Mouse (Mus musculus) bone marrow, adult 2 months (tissue): ENCODE data around the gene Nek9.

Source experiments
- CTCF ChIP-seq: fragments of 200-500 bp; IDR thresholded peaks from 2 replicates; pipeline ENCODE4 v1.5.1; 2011; ENCODE audit warnings: low read length, control low read depth; ENCODE audit not compliant: control insufficient read depth, insufficient read depth
- POLR2A ChIP-seq: fragments of 200-500 bp; IDR thresholded peaks from 2 replicates; pipeline ENCODE4 v1.6.1; 2011; ENCODE audit warnings: low read depth, mild to moderate bottlenecking, control low read depth, low read length, borderline replicate concordance; ENCODE audit not compliant: control insufficient read depth

- TF ChIP-seq POLR2A (no peak), CTCF (no peak)
Observed at GRCm38 (mm10) chr12:85269821-85270220, 69.3 kb downstream of the Nek9 start.
